Mouse (Mus musculus) cerebellum, adult 2 months (tissue): ENCODE measurements around the gene Ccr8. TPM values are rescaled to one million over a fixed set of nuclear protein-coding genes. Genes with fewer than 3 reads are reported as not detected.

Experiments used
- DNase-seq, 2 experiments: peaks; one replicate each; pipeline ENCODE4 v3.0.0; 2021
- H3K27ac ChIP-seq: fragments of 200-500 bp; 2 replicates; pipeline ENCODE4 v1.5.1; 2012; ENCODE audit warnings: low read length, control low read depth, inconsistent platforms; ENCODE audit not compliant: insufficient read depth
- H3K27me3 ChIP-seq: fragments of 200-500 bp; 2 replicates; pipeline ENCODE4 v1.6.1; 2012; ENCODE audit warnings: inconsistent platforms, mild to moderate bottlenecking, low read length, moderate library complexity; ENCODE audit not compliant: control insufficient read depth, insufficient read depth
- H3K4me1 ChIP-seq: fragments of 200-500 bp; 2 replicates; pipeline ENCODE4 v1.6.1; 2011; ENCODE audit warnings: low read length; ENCODE audit not compliant: control insufficient read depth, insufficient read depth
- H3K4me3 ChIP-seq: fragments of 200-500 bp; replicated peaks from 2 replicates; pipeline ENCODE3; 2011; ENCODE audit warnings: mild to moderate bottlenecking, low read depth, low read length, control low read depth; ENCODE audit not compliant: insufficient read depth
- CTCF ChIP-seq: fragments of 200-500 bp; IDR thresholded peaks from 2 replicates; pipeline ENCODE4 v1.5.1; 2011; ENCODE audit warnings: low read depth, mild to moderate bottlenecking, control low read depth, low read length, moderate library complexity, borderline replicate concordance; ENCODE audit not compliant: insufficient read depth
- POLR2A ChIP-seq: fragments of 200-500 bp; IDR thresholded peaks from 2 replicates; pipeline ENCODE4 v1.6.1; 2011; ENCODE audit warnings: low read length, control low read depth, borderline replicate concordance; ENCODE audit not compliant: insufficient read depth
- WGBS: fragments of 180-500 bp; shearing (Covaris S2); methylation state at CpG from one replicate; pipeline ENCODE4 v1.1.7; 2018; 5-methylcytosine and 5-hydroxymethylcytosine counted together
- polyA plus RNA-seq: library from polyadenylated mRNA; depleted of rRNA; stranded (reverse); fragments of >200 nt; gene quantifications from 2 replicates; pipeline ENCODE4 v1.2.3, GENCODE M21; 2012

Ccr8 gene
- polyA plus RNA-seq, 1 experiment: not detected

DNA sequence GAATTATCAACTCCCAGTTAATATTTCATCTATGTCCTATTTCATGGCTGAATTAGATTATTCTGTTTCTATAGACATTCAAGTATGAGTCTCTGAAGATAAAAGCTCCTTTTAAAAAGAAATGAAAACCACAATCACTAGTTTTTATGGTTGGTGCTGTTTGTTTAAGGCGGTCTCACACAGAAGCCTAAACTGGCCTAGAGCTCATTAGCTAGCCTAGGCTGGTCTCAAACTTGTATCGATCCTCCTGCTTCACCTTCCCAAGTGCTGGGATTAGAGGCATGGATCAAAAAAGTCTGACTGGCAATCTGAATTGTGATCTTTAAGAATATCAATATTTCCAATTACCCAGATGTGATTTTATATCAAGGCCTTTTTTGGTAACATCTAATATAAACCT is 24.3 kb upstream of the Ccr8 start:
- no peak overlapping the region for H3K27ac ChIP-seq
- no peak for TF ChIP-seq CTCF
- TF ChIP-seq POLR2A: no peak
- DNase-seq: no peak
- no peak overlapping the region for H3K4me3 ChIP-seq
- H3K27me3 ChIP-seq: no peaks in the 10 kb centered on the region
- H3K4me1 ChIP-seq: no peaks in the 10 kb centered on the region
- WGBS: 95% methylated on average over 2 of the region's 2 CpGs

DNA sequence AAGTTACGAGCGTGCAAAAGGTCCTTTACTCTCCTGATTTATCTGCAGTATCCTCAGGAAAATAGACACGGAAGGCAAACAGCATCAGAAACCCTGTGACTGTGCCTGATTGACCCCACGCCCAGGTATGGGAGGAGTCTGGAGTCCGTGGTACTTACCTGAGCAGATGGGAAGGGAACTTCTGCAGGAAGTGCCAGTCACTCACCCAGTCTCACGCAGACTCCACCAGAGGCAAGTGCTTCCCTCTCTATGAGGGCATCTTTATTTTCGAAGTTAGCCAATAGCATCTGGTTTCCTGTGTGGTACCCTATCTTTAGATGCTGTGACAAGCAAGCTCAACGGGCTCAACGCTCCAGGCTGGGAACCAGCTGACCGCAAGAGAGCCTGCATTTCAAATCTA is 23.9 kb upstream of the Ccr8 start:
- Histone ChIP-seq H3K27ac (no peak overlapping the region), H3K4me3 (no peak overlapping the region), H3K27me3 (no peaks in the 10 kb centered on the region), H3K4me1 (no peaks in the 10 kb centered on the region)
- no peak for DNase-seq
- no peak for TF ChIP-seq POLR2A
- TF ChIP-seq CTCF: no peak
- 78% methylated on average over 10 of the region's 10 CpGs for WGBS

DNA sequence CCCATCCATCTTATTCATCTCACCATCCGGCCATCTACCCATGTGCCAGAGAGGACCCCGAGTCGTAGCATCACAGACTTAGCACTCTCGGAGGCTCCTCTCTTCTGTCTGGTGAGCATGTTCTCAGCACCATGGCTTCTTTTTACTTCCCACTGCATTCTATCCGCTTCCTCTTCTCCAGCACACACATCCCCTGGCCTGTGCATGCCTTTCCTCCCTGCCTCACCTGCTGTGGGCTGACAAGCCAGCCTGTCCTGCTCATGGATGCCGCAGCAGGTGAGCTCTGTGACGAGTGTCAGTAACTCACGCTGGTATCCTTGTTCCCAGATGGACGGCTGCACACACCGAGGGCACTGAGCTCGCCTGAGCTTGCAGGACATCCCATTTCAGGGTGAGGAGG is 22.1 kb upstream of the Ccr8 start, which contains the start of gene Cx3cr1:
Gene Cx3cr1 (minus strand): TSS at position 101 of the 400 bp plus-strand sequence.
- Histone ChIP-seq H3K27me3 (no peaks in the 10 kb centered on the region), H3K4me3 (no peak within 1 kb of the TSS), H3K27ac (no peak within 1 kb of the TSS), H3K4me1 (no peaks in the 10 kb centered on the region)
- TF ChIP-seq POLR2A (no peak), CTCF (no peak)
- WGBS: 82% methylated on average over 11 of the region's 11 CpGs
- no peak for DNase-seq

DNA sequence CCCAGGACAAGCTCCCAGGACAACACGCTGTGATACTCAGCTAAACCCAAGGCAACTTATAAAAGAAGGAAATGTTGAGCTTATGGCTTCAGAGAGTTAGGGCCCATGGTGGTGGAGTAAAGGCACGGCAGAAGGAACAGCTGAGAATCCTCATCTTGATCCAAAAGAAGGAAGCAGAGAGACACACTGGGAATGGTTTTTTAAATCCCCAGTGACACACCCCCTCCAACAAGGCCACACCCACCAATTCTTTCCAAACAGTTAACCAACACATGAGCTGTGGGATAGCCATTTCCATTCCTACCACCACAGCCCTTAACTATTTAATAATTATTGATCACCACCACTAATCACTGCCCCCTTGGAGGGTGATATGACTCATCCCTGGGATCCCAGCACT is 20.7 kb upstream of the Ccr8 start:
- TF ChIP-seq POLR2A: no peak
- TF ChIP-seq CTCF: no peak
- H3K4me3 ChIP-seq: no peak overlapping the region
- no peaks in the 10 kb centered on the region for H3K4me1 ChIP-seq
- no peak for DNase-seq
- no peak overlapping the region for H3K27ac ChIP-seq
- WGBS: 88% methylated on average over 2 of the region's 2 CpGs
- H3K27me3 ChIP-seq: no peaks in the 10 kb centered on the region

DNA sequence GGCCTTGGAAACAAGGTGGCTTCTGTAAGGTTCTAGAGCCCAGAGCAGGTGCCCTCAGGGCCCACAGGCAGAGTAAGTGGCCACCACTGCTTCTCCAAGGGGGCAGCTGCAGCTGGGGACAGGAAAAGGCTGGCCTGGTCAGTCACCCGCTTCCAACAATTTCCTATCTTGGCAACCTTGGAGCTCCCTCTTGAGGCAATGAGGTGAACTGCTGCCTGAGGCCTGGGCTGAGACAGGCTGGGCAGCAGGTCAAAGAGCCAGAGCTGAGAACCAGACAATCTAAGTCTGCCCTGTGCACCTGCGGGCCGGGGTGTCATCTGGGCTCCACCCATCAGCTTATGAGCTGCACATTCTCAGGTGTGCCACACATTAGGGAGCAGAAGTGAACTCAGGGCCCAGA is 18.7 kb upstream of the Ccr8 start:
- Histone ChIP-seq H3K4me3 (no peak overlapping the region), H3K27ac (no peak overlapping the region), H3K4me1 (no peaks in the 10 kb centered on the region), H3K27me3 (no peaks in the 10 kb centered on the region)
- DNase-seq: peak; percentile 72 to 87
- WGBS: 5% methylated on average over 3 of the region's 3 CpGs
- TF ChIP-seq CTCF (peak; percentile 96), POLR2A (no peak)

DNA sequence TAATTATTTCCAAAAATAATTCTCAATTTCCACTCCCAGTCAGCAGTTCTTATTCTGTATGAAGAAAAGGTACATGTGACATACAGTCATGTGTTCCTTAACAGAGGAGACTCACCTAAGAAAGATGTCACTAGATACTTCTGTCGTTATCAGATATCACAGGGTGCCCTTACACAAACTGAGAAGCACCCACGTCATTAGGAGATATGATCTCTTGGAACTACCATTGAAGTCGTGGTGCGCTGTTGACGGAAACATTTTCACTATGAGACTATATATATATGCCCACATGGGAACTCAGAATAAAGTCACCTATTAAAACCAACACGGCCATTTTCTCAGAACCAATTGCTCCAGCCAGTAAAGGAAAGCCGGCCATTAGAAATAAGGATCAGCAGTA is 17.4 kb upstream of the Ccr8 start:
- Histone ChIP-seq H3K4me3 (no peak overlapping the region), H3K27ac (no peak overlapping the region), H3K4me1 (no peaks in the 10 kb centered on the region), H3K27me3 (no peaks in the 10 kb centered on the region; the same call in 1 of the 2 replicates)
- TF ChIP-seq CTCF: no peak
- 89% methylated on average over 7 of the region's 7 CpGs for WGBS
- no peak for DNase-seq

DNA sequence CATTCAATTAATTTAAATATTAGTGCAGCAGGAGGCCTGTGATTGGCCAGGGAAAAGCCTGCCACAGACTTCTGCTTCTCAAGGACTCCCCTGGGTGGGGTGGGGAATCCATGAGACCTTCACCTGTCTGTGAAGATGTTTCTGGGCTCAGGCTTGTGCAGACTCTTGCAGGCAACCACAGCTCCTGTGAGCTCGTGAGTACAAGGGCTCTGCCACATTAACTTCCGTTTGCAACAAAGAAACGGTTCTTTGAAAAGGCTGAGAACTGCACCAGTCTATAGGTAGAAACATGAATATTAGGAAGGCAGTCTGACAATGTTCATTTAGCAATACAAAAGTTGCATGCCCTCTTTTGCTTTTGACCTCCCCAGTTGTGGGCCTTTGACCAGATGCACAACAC is 13.7 kb upstream of the Ccr8 start:
- TF ChIP-seq POLR2A: no peak
- TF ChIP-seq CTCF: no peak
- H3K4me1 ChIP-seq: no peaks in the 10 kb centered on the region
- DNase-seq: no peak
- no peak overlapping the region for H3K27ac ChIP-seq
- H3K27me3 ChIP-seq: no peaks in the 10 kb centered on the region; the same call in 1 of the 2 replicates
- WGBS: 79% methylated on average over 3 of the region's 3 CpGs
- no peak overlapping the region for H3K4me3 ChIP-seq

DNA sequence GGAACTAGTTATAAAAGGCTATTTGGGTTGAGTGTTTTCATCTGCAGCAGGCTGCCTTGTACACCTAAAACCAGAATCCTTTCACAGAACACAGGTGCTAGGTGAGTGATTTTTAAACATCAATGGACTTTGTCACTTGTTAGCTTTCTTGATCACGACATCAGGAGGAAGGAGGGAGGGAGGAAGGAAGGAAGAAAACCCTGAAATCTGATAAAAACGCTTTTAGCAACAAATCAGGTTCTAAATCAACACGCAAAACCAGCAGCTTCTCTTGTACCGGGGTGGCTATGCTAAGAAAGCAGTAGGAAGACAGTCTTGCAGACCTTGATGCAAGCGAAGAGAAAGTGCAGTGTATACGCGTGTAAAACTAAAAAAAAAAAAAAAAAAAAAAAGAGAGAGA is 12.0 kb upstream of the Ccr8 start:
- 84% methylated on average over 7 of the region's 7 CpGs for WGBS
- no peak overlapping the region for H3K27ac ChIP-seq
- no peaks in the 10 kb centered on the region for H3K4me1 ChIP-seq
- TF ChIP-seq POLR2A: no peak
- no peak for TF ChIP-seq CTCF
- H3K4me3 ChIP-seq: no peak overlapping the region
- no peaks in the 10 kb centered on the region; the same call in 1 of the 2 replicates for H3K27me3 ChIP-seq
- no peak for DNase-seq

DNA sequence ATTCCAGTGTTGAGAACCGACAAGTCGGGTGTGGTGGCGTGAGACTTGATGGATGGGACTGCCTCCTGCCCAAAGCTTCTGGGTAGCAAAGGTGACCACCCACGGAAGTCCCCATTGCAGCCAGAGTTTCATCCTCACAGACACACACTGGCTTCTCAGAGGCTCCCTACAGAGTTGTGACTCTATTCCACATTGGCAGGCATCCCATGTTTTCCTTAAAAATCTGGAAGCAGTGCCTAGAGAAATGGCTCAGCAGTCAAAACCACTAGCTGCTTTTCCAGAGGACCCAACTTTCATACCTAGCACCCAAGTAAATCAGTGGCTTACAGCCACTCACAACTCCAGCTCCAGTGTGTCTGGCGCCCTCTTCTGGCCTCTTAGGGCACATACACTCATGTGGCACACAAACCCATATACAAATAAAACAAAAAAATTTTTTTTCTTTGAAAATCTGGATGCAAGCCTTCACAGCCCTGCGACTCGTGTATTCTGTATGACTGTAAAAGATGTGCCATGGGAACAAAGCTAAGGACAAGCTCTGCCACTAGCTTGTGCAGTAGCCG is 11.3 kb upstream of the Ccr8 start:
- TF ChIP-seq POLR2A (no peak), CTCF (no peak)

More for the DNA sequence above, 11.3 kb upstream of the Ccr8 start:
- no peak overlapping the region for H3K4me3 ChIP-seq
- no peaks in the 10 kb centered on the region; the same call in 1 of the 2 replicates for H3K27me3 ChIP-seq
- WGBS: 68% methylated on average over 8 of the region's 8 CpGs
- DNase-seq: no peak
- H3K4me1 ChIP-seq: no peaks in the 10 kb centered on the region
- no peak overlapping the region for H3K27ac ChIP-seq
